Mouse (Mus musculus) intestine, postnatal 0 days (tissue): ENCODE measurements at regions not wholly inside any gene's neighbourhood (a gene's known extent, or its start where the extent isn't known, plus 50 kb on each side); places are given as distances from the start of the nearest gene placed in this dataset.
A peak's percentile ranks its signal among the peaks of the same experiment; 100 is the strongest.

ENCODE experiments used
- ATAC-seq: fragments of 200-750 bp; cut with Nextera tagmentation; 2 replicates; pipeline ENCODE4 v1.8.0; 2017; ENCODE audit warnings: mild to moderate bottlenecking, moderate TSS enrichment, moderate library complexity
- H3K27ac ChIP-seq: fragments of 300-500 bp; sonication (generic); 2 replicates; pipeline ENCODE4 v1.5.1; 2014; ENCODE audit warnings: mild to moderate bottlenecking, low read depth, low read length, moderate library complexity
- H3K27me3 ChIP-seq: fragments of 300-500 bp; sonication (generic); replicated peaks from 2 replicates; pipeline ENCODE4 v1.6.1; 2014; ENCODE audit warnings: low read length, mixed read lengths; ENCODE audit not compliant: control insufficient read depth, insufficient read depth
- H3K36me3 ChIP-seq: fragments of 300-500 bp; sonication (generic); 2 replicates; pipeline ENCODE4 v1.6.1; 2014; ENCODE audit warnings: mild to moderate bottlenecking, moderate library complexity; ENCODE audit not compliant: control insufficient read depth, insufficient read depth
- H3K4me1 ChIP-seq: fragments of 300-500 bp; sonication (generic); replicated peaks from 2 replicates; pipeline ENCODE4 v1.6.1; 2014; ENCODE audit warnings: antibody characterized with exemption, low read length, mixed read lengths; ENCODE audit not compliant: control insufficient read depth, insufficient read depth
- H3K4me2 ChIP-seq: fragments of 300-500 bp; sonication (generic); replicated peaks from 2 replicates; pipeline ENCODE4 v1.6.1; 2014; ENCODE audit warnings: low read depth, mild to moderate bottlenecking, moderate library complexity
- H3K4me3 ChIP-seq: fragments of 300-500 bp; sonication (generic); 2 replicates; pipeline ENCODE4 v1.5.1; 2014; ENCODE audit warnings: low read depth, low read length
- H3K9ac ChIP-seq: fragments of 300-500 bp; sonication (generic); 2 replicates; pipeline ENCODE4 v1.6.1; 2014; ENCODE audit warnings: mild to moderate bottlenecking, low read depth, low read length
- H3K9me3 ChIP-seq: fragments of 300-500 bp; sonication (generic); 2 replicates; pipeline ENCODE4 v1.6.1; 2016; ENCODE audit warnings: mixed run types; ENCODE audit not compliant: control insufficient read depth
- CTCF ChIP-seq: sonication (generic); IDR thresholded peaks from 2 replicates; pipeline ENCODE4 v1.5.1; 2016; ENCODE audit warnings: low read depth, mild to moderate bottlenecking, control low read depth, antibody characterized with exemption, moderate library complexity
- WGBS: fragments of 180-500 bp; shearing (Covaris S2); extraction: QIAGEN DNeasy Blood & Tissue Kit; methylation state at CpG from one replicate; pipeline ENCODE4 v1.1.7; 2014; 5-methylcytosine and 5-hydroxymethylcytosine counted together

DNA sequence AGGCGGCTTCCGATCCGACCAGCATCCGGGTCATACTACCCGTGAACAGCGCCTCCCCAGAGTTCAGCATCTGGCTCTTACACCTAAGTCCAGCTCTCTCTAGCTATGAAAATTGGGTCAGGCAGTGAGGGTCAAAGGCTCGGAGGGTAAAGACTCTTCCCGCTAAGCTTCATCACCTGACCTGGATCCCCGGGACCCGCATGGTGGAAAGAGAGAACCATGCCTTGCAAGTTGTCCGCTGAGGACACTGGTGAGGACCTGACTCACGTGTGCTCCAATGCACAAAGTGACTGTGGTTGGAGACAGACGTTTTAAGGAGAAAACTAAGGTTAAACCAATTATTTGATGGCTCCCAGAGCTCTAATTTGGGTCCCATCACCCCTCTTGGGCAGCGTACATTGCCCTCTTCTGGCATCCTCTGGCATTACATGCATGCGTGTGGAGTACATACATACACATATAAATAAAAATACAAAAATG is 74.6 kb upstream of the Sall4 start:
- peak overlapping the region; percentile 9; the same call in 1 of the 2 replicates for H3K4me2 ChIP-seq
- no peak overlapping the region for H3K27ac ChIP-seq
- no peak overlapping the region for H3K4me3 ChIP-seq
- no peak overlapping the region for H3K9ac ChIP-seq
- no peak for ATAC-seq
- TF ChIP-seq CTCF: peak; percentile 56
- 14% methylated on average over 15 of the region's 15 CpGs for WGBS
- H3K27me3 ChIP-seq: peaks cover 49% of the 10 kb centered on the region; the same call in 1 of the 2 replicates
- no peaks in the 10 kb centered on the region for H3K36me3 ChIP-seq
- H3K4me1 ChIP-seq: no peaks in the 10 kb centered on the region
- no peaks in the 10 kb centered on the region for H3K9me3 ChIP-seq

DNA sequence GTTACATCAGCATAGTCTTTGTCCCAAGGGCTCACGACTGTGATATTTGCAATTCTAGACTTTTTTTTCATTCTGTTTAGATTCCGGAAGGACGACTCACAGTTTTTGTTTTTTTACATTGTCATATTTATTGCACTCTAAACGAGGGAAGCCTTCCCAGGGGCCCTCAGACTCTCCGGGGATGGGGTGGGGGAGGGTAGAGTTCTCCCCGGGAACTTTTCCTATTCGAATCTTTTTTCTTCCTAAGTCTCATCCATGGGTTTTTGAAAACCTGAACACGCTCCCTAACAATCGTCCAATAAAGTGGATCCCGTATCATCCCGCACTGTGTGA is 73.9 kb upstream of the Sall4 start:
- Histone ChIP-seq H3K27ac (no peak overlapping the region), H3K4me1 (no peaks in the 10 kb centered on the region), H3K4me2 (0 out of 2 replicates have a peak overlapping the region, but pooled peaks have one; percentile 9), H3K9ac (no peak overlapping the region), H3K4me3 (0 out of 2 replicates have a peak overlapping the region, but pooled peaks have one; percentile 0), H3K9me3 (no peaks in the 10 kb centered on the region), H3K36me3 (no peaks in the 10 kb centered on the region), H3K27me3 (peaks cover 55% of the 10 kb centered on the region; the same call in 1 of the 2 replicates)
- WGBS: 3% methylated on average over 11 of the region's 11 CpGs
- TF ChIP-seq CTCF: no peak
- no peak for ATAC-seq

GRCm38 (mm10) chr2:168840853-168841712 is 73.3 kb upstream of the Sall4 start:
- no peaks in the 10 kb centered on the region for H3K4me1 ChIP-seq
- no peaks in the 10 kb centered on the region for H3K9me3 ChIP-seq
- H3K27me3 ChIP-seq: peaks cover 55% of the 10 kb centered on the region; the same call in 1 of the 2 replicates
- H3K9ac ChIP-seq: no peak overlapping the region
- 0 out of 2 replicates have a peak overlapping the region, but pooled peaks have one; percentile 0 for H3K4me3 ChIP-seq
- no peak for ATAC-seq
- no peak overlapping the region for H3K27ac ChIP-seq
- 0 out of 2 replicates have a peak overlapping the region, but pooled peaks have one; percentile 9 for H3K4me2 ChIP-seq
- TF ChIP-seq CTCF: no peak
- no peaks in the 10 kb centered on the region for H3K36me3 ChIP-seq
- 13% methylated on average over 19 of the region's 19 CpGs for WGBS

DNA sequence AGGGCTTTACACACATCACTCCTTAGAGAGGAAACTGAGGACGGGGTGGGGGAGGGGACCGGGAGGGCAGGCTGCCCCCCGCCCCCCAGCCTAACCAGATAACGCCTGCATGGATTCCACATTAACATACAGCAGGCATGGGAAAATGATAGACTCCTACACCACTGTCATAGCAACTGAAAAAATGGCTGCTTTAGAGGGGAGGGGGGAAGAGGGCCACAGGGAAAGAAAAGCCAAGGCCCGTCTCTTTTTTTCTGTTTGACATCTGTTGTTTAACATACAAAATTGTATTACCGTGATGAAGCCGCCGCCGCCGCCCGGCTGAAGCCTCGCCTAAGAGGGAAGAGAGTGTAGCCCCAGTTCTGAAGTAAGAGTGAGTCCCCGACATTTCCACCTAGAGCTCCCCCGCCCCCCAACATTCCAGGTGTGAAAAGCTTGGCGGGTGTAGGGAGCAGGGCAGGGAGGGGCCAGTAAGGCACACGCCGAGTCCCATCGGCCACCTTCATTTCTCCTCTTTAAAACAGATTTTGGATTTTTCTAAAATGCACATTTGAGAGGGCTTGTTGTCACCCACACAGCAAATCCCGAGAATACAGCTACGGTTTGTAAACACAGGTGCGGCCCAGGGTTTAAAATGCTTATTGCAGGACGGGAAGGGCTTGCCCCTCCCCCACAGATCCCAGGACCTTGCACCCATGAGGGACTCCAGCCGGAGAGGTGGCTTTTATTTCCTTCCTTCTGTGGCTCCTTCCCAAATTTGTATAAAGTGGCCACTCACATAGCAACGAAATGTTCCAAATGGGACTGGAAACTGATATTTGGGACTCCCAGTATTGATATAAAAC is 72.3 kb upstream of the Sall4 start:
- TF ChIP-seq CTCF: no peak
- Histone ChIP-seq H3K9ac (no peak overlapping the region), H3K4me1 (no peaks in the 10 kb centered on the region), H3K4me3 (peak overlapping the region; percentile 17), H3K4me2 (peak overlapping the region; percentile 48), H3K36me3 (no peaks in the 10 kb centered on the region), H3K9me3 (no peaks in the 10 kb centered on the region), H3K27me3 (peaks cover 55% of the 10 kb centered on the region; the same call in 1 of the 2 replicates), H3K27ac (no peak overlapping the region)
- WGBS: 3% methylated on average over 24 of the region's 24 CpGs
- no peak for ATAC-seq

DNA sequence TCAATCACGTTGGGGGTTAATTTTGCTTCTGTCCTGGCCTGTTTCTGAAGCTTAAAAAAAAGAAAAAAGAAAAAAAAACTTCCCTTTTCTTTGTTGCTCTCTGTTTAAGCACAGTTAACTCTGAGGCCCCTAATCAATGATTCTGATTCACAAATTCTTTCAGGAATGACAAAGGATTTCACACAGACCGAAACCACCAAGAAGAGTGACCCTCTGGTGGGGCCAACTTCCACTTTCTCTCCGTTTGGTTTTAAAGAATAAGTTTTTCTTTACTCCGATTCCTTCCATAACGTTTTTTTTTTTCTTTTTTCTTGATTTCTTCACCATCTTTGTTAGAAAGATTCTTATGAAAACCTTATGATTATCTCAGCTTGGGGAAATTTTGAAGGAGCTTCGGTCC is 71.5 kb upstream of the Sall4 start:
- Histone ChIP-seq H3K4me1 (no peaks in the 10 kb centered on the region), H3K4me2 (no peak overlapping the region), H3K36me3 (no peaks in the 10 kb centered on the region), H3K27ac (no peak overlapping the region), H3K27me3 (peaks cover 55% of the 10 kb centered on the region; the same call in 1 of the 2 replicates), H3K4me3 (no peak overlapping the region), H3K9me3 (no peaks in the 10 kb centered on the region), H3K9ac (no peak overlapping the region)
- no peak for ATAC-seq
- TF ChIP-seq CTCF: no peak
- WGBS: 38% methylated on average over 6 of the region's 6 CpGs

- Histone ChIP-seq H3K4me3 (no peak overlapping the region), H3K9me3 (no peaks in the 10 kb centered on the region), H3K4me1 (no peaks in the 10 kb centered on the region), H3K9ac (no peak overlapping the region), H3K36me3 (no peaks in the 10 kb centered on the region), H3K4me2 (no peak overlapping the region), H3K27ac (no peak overlapping the region), H3K27me3 (peaks cover 55% of the 10 kb centered on the region; the same call in 1 of the 2 replicates)
- WGBS: 33% methylated on average over 12 of the region's 12 CpGs
- TF ChIP-seq CTCF: no peak
- ATAC-seq: no peak
Observed at GRCm38 (mm10) chr2:168838681-168839080, 70.9 kb upstream of the Sall4 start.
